Mouse (Mus musculus) naive thymus-derived CD4-positive, alpha-beta T cell, adult 2 months (primary cell): ENCODE measurements around the gene Ybey.
A peak's percentile ranks its signal among the peaks of the same experiment; 100 is the strongest.

Source experiments
- DNase-seq: peaks from one replicate; pipeline ENCODE4 v3.0.0-alpha.2; 2011; ENCODE audit warnings: low read depth

The Ybey gene

DNA sequence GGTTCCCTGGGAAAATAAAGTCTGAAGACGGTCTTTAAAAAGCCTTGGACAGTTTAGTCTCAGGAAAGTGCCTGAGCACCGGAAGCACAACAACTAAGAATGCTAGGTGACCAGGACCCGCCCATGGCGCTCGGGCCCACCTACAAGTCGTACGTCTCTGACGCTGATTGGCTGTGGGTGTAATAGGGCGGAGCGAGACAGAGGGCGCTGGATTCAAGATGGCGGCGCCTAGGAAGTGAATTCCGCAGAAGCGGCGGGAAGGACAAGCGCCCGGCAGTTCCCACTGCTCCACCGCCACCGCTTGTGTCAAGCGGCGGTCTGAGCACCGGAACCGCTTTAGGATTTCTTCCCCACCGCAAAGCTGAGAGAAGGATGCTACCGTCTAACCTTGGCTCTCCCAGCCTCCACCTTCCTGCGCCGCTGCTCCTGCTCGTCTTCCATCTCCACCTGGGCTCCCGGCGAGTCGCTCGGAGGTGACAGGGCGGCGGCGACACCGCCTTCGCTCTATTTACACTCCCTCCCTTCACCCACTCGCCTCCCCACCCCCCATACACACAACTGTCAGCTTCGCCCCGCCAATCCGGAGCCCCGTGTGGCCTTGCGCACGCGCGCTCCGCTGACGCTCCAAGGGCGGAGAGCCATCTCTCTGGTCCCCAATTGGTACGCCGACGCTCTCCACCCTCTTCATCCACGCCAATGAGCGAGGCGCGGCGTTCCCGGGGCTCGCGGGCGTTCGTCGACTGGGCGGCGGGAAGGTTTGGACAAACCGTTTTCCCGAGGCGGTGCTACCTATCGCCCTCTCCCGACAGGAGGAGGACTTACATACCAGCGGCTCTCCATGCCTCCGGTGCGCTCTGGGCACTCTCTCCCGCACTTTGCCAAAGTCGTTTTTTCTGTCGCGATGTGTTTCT lies 26.5 kb downstream of the Ybey start, which contains the start of gene Pcnt:
TSS of gene Pcnt (minus strand) at position 609 of the 911 bp plus-strand sequence.
- peak; percentile 98 for DNase-seq

DNA sequence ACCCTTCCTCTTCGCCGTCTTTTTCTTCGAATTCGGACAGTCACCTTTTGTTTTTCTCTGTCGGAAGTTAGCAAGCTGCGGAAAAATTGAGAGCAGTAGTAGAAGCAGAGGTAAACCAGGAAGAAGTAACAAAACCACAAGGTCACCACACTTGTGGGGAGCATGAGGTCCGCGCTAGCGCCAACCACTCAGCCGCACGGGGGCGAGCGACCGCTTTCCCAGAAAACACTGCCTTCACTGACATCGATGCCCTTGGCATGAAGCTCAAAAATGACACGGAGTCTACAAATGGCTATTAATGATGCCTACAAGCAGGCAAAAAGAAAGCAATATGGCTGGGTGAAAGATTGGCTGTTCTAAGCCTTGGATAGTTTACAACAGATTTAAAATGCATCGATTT lies 28.6 kb downstream of the Ybey start, which contains the start of gene AC141477.1:
TSS of gene AC141477.1 (minus strand) at position 164 of the 400 bp plus-strand sequence.
- DNase-seq, result peak; percentile 18

DNA sequence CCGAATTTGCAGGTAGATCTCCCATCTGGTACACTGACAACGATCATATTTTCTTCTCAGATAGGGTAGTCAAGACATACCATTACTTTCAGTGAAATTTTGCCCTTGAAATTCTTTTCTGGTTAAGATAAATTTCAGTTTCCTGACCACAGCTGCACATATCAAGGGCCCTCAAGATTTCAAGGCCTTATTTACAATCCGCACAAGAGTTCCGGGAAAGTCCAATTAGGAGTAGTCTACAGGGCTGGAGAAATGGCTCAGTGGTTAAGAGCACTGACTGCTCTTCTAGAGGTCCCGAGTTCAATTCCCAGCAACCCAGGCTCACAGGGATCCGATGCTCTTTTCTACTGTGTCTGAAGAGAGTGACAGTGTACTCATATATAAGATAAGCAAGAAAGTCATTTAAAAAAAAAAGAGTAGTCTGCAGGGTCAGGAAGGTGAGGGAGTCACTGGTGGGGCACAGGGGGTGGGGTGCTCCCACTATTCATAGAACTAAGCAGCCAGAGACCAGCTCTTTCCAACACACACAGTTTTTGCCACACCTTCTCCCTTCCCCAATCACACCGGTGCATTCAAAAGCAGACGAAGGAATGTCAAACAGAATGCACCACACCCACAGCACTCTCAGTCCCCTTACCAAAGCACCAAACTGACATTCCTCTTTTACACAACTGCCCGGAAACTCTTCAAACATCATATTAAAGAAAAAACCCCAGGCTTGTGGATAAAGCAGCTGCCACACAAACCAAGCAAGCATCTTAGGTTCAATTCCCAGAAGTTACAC lies 29.6 kb downstream of the Ybey start:
- no peak for DNase-seq

DNA sequence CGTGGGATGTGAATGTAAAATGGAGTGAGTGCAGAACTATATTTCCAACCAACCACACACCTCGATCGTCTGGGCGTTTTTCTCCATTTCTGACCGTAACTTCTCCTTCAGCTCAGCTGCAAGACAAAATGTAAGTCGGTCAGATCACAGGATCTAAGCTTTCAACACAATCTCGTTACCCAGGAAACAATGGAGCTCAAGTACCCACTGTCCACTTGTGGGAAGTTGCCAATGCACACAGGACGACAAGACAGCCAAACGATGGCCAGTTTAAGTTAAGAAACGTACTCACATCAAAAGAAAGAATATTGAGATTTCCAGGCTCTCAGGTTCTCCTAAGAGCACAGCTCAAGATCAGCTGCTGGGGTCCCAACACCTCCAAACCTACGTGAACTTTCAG lies 35.0 kb downstream of the Ybey start:
- DNase-seq, result no peak

DNA sequence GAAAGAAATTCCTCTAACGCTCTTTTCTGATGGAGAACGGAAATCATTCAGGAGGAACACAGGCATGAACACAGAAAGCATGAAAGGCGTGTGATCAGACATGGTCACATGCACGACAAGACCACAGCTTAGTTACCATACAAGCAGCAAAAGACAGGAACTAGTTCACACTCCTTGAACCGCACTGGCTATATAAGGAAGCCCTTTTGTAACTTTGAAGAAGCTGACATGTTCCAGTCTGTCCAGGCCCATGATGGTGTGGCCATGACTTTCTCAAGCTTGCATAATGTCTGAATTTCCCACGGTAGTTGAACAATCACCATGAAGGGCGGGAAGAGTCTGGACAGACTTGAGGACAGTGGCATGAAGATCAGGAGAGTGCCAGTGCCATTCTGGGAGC lies 43.2 kb downstream of the Ybey start:
- no peak for DNase-seq

DNA sequence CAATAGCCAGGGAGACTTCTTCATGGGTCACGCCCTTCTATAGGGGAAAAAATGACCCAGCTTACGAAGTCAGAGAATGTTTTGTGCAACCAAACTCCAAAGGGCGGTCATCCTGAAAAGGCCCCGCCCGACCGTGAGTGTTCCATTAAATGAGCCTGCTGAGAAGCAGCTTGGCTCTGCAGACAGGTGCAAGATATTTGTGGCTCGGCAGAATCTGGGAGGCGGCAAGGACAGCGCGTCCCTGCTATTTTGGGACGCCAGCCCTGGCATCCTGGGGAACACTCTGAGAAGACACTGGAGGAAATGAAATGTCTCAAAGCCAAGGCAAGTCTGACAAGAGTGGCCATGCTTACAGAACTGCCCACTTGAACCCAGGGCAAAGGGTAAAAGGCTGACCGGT lies 52.1 kb downstream of the Ybey start:
- DNase-seq, result no peak
